Mouse (Mus musculus) bone marrow, adult 2 months (tissue): Measurements from ENCODE around the gene Rgs9.

Experiments used
- CTCF ChIP-seq: fragments of 200-500 bp; IDR thresholded peaks from 2 replicates; pipeline ENCODE4 v1.5.1; 2011; ENCODE audit warnings: low read length, control low read depth; ENCODE audit not compliant: control insufficient read depth, insufficient read depth
- POLR2A ChIP-seq: fragments of 200-500 bp; IDR thresholded peaks from 2 replicates; pipeline ENCODE4 v1.6.1; 2011; ENCODE audit warnings: low read depth, mild to moderate bottlenecking, control low read depth, low read length, borderline replicate concordance; ENCODE audit not compliant: control insufficient read depth

DNA sequence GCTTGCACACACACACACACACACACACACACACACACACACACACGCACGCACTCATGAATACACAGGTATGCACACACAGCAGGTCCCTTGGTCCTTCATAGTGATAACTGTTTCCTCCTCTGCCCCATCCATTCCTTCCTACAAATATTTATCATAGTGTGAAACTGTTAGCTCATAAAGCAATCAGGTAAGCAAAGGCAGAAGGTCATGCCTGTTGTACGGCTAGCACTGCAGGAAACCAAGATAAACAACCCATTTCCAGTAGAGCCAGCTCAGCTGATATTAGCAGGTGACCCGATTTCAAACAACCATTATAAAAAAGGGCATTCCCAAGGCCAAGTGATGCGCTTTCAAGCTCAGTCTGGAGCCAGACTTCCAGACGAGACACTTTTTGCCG lies 116.8 kb downstream of the Rgs9 start:
- TF ChIP-seq CTCF: no peak
- no peak for TF ChIP-seq POLR2A
